Mouse (Mus musculus) gastrocnemius, postnatal 25 days (tissue): ENCODE results near the gene Crtc1. TPM values are rescaled to one million over a fixed set of nuclear protein-coding genes. Genes with fewer than 3 reads are reported as not detected.

Experiments used
- DNase-seq: peaks from one replicate; pipeline ENCODE4 v3.0.0; 2022
- long read RNA-seq, 2 experiments: library from polyadenylated mRNA; stranded (forward); transcript quantifications; one replicate each; pipeline ENCODE4 v2.0.0; 2021
- total RNA-seq, 2 experiments: library from RNA; stranded (reverse); gene quantifications; 1 replicate in 1 of 2; 2 replicates in 1 of 2; pipeline ENCODE4 v1.2.3; 2021

Gene Crtc1
- 1 to 10 TPM; 6.1 to 6.4 TPM for total RNA-seq
- long read RNA-seq, experiment 1, partial matches to known transcripts, result 0 of 5 reads
- long read RNA-seq, experiment 1, other reads (novel, unspliced or antisense), result 5 of 5 reads
- long read RNA-seq, experiment 2, partial matches to known transcripts, result 0 of 8 reads
- long read RNA-seq, experiment 2, other reads (novel, unspliced or antisense), result 8 of 8 reads

GRCm38 (mm10) chr8:70439055-70439847 is at the start of gene Crtc1:
Gene Crtc1, minus strand, starts transcription at chr8:70439579.
- peak; percentile 98 for DNase-seq

DNA sequence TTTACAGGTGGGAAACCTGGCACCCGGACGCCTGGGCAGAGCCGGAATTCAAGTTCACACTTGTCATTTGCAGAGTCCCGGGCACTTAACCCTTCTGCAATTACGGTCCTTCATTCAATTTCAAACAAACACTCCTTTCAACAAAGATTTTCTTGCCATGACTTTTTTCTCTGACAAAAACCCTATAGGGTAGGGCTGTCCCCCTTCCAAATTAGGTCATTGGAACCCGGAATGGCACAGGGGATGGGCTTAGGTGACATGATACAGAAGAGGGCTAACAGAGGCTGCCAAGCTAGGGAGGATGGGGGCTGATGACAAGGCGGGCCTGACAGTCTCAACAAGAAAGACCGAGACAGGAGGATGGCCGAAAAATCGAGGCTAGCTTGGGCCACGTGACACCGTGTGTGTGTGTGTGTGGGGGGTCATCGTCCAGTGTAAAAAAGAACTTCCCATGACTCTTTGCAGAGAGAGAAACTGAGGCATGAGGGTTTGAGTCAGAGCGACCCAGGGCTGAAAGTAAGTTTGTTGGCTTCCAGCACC is 49.6 kb upstream of the Crtc1 start:
- DNase-seq, result no peak

DNA sequence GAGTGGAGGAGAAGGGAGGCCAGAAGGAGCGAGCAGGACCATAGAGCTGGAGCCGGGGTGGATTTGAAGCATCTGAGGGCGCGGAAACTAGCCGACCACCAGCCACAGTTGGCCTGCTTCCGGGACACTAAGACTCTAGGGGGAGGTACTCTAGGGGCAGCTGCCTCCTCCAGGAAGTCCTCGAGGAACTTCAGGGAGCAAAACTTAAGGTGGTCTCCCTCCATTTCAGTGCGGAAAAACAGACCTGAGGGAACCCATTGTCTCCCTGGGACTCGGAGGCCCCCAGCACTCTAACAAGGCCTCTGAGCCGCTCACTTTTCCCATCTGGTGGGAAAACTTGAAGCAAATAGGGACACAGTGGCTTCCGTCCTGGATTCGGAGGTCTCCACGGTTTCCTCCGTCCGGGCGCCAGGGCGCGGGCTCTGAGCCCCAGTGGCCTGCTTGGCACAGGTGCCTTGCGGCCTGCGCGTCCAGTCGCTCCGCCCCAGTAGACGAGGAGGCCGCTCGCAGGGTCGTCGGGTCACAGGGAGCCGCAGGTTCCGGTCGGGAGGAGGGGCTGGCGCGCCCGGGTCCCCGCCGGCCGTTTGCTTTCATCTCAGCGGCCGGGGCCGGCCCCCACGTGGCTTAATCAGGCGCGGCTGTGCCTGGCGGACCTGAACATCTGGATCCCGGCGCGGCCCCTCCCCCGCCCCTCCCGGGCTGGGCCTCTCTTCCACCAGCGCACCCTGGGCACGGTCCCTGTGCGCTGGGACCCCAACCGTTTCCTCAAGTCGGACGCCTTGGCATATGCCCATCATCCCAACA is 48.8 kb upstream of the Crtc1 start:
- no peak for DNase-seq

GRCm38 (mm10) chr8:70486941-70487520 is 47.7 kb upstream of the Crtc1 start, which contains the start of gene Tmem59l:
Gene Tmem59l, minus strand, starts transcription at chr8:70487358.
- DNase-seq, result no peak

- DNase-seq, result no peak
These were observed 46.9 kb upstream of the Crtc1 start for GRCm38 (mm10) chr8:70486191-70486681.

GRCm38 (mm10) chr8:70482943-70483342 is 43.6 kb upstream of the Crtc1 start:
- DNase-seq, result no peak

DNA sequence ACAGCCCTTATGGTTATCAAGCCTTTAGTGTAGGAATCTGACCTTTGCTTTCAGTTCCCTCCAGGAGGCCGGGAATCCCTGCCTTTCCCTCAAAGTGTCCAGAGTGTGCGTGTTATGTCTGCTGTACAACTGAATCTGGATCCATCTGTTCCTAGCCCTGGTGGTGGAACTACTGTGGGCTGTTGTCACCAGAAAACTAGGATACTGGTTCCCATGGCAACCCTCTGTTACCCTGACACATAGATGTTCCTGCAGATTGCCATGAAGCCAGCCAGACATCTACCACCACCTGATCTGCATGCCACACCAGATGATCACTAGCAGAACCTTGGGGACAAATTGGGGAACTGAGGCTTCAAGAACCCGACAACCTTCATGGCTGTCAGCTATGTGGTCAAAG is 42.5 kb upstream of the Crtc1 start:
- DNase-seq, result no peak

GRCm38 (mm10) chr8:70477269-70477982 is 38.0 kb upstream of the Crtc1 start:
- no peak for DNase-seq

DNA sequence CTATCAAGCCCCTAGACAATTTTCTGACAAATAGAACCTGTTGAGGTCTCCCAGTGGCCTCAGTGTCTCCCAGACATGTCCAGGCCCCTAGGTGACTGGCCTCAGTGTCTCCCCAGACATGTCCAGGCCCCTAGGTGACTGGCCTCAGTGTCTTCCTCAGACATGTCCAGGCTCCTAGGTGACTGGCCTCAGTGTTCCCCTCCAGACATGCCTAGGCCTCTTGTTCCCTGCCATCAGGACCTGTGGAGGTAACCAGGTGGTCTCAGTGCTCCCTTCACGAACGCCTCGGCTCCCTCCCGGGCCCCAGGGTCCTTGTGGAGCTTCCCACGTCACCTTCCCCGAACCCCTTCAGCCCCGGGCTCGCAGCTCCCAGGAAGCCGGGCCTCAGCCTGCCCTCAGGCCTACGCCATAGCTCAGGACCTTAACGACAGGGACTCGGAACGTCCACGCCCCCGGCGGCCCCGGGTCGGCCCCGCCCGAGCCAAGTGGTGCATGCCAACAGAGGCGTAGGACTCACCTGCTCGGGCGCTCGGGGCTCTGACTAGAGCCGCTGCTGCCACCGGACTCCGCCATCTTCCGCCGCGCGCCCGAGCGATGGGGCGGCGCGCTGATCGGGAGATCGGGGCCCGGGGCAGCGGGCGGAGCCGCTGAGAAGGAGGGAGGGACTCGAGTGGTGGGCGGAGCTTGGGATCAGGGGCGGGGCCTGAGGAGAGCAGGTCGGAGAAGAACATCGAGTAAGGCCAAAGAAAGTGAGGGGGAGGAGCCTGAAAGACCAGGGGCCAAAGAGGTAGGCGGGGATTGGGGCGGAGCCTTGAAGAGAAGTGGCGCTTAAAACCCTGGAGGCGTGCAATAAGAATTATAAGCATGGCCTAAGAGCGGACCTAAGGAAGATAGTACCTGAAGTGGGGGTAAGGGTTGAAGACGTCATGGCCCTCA is 37.2 kb upstream of the Crtc1 start, which contains the start of gene Klhl26:
TSS of gene Klhl26 (minus strand) at position 636 of the 936 bp plus-strand sequence.
- DNase-seq, result peak; percentile 94

- DNase-seq, result no peak
These were observed 32.5 kb upstream of the Crtc1 start for GRCm38 (mm10) chr8:70471856-70472255.

- no peak for DNase-seq
These were observed 30.6 kb upstream of the Crtc1 start for GRCm38 (mm10) chr8:70469938-70470337.

- DNase-seq, result peak; percentile 53
These were observed 30.0 kb upstream of the Crtc1 start for GRCm38 (mm10) chr8:70469295-70469916.

- no peak for DNase-seq
These were observed 29.4 kb upstream of the Crtc1 start for GRCm38 (mm10) chr8:70468733-70469132.

- no peak for DNase-seq
These were observed 28.5 kb upstream of the Crtc1 start for GRCm38 (mm10) chr8:70467907-70468306.

DNA sequence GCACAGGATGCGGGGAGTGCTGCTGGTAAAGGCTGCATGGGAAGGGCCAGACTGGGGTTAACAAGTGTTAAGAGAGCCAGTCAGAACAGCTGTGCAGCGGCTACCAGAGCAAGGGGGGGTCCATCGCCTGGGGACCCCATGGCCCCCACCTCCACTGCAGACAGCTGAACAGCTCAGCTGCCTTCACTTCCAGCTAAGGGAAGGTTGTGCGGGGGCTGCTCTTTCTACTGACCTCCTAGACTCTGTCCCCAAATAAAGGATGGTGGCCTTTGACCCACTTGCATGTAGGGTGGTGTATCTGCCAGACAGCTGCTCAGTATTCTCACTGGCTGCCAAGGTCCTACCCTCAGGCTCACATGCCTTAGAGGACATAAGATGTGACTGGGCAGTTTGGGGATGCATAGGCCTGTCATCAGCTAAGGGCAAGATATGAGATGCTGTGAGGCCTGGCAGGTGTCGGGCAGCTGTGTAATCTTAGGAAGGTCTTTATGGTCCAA is 27.9 kb upstream of the Crtc1 start:
- DNase-seq, result peak; percentile 56

GRCm38 (mm10) chr8:70466771-70467170 is 27.4 kb upstream of the Crtc1 start:
- DNase-seq, result peak; percentile 72

- DNase-seq, result peak; percentile 44
These were observed 26.9 kb upstream of the Crtc1 start for GRCm38 (mm10) chr8:70466305-70466704.

GRCm38 (mm10) chr8:70465701-70466100 is 26.3 kb upstream of the Crtc1 start:
- no peak for DNase-seq

- DNase-seq, result no peak
These were observed 24.8 kb upstream of the Crtc1 start for GRCm38 (mm10) chr8:70464162-70464561.
